Mouse (Mus musculus): ENCODE measurements around the gene Dpyd. TPM values are rescaled to one million over a fixed set of nuclear protein-coding genes. Genes with fewer than 3 reads are reported as not detected.
A peak's percentile ranks its signal among the peaks of the same experiment; 100 is the strongest.

Gene Dpyd
- total RNA-seq, 2 experiments from 2014 or later, result 14.0 to 18.7 TPM

GRCm38 (mm10) chr3:119314693-119315092 is 752.8 kb downstream of the Dpyd start:
- DNase-seq (ENCODE audit: extremely low spot score in 1 of 2, low spot score in 1 of 2), result no peak

GRCm38 (mm10) chr3:119329063-119329462 is 767.1 kb downstream of the Dpyd start:
- DNase-seq (ENCODE audit: extremely low spot score in 1 of 2, low spot score in 1 of 2), result no peak

- peak in 1 of 2 experiments; percentile 46 for DNase-seq (ENCODE audit: extremely low spot score in 1 of 2, low spot score in 1 of 2)
Observed at GRCm38 (mm10) chr3:119333335-119334305, 771.7 kb downstream of the Dpyd start.

GRCm38 (mm10) chr3:119361555-119362385 is 799.8 kb downstream of the Dpyd start:
- peak in 1 of 2 experiments; percentile 8 for DNase-seq (ENCODE audit: extremely low spot score in 1 of 2, low spot score in 1 of 2)

- DNase-seq (ENCODE audit: extremely low spot score in 1 of 2, low spot score in 1 of 2), result no peak
Observed at GRCm38 (mm10) chr3:119362392-119362791, 800.5 kb downstream of the Dpyd start.

- DNase-seq (ENCODE audit: extremely low spot score in 1 of 2, low spot score in 1 of 2), result no peak
Observed at GRCm38 (mm10) chr3:119368931-119369330, 807.0 kb downstream of the Dpyd start.

- DNase-seq (ENCODE audit: extremely low spot score in 1 of 2, low spot score in 1 of 2), result no peak
Observed at GRCm38 (mm10) chr3:119381119-119381518, 819.2 kb downstream of the Dpyd start.

GRCm38 (mm10) chr3:119382395-119382794 is 820.5 kb downstream of the Dpyd start:
- no peak for DNase-seq (ENCODE audit: extremely low spot score in 1 of 2, low spot score in 1 of 2)

GRCm38 (mm10) chr3:119387332-119388105 is 825.6 kb downstream of the Dpyd start:
- DNase-seq (ENCODE audit: extremely low spot score in 1 of 2, low spot score in 1 of 2), result peak in 1 of 2 experiments; percentile 8

- no peak for DNase-seq (ENCODE audit: extremely low spot score in 1 of 2, low spot score in 1 of 2)
Observed at GRCm38 (mm10) chr3:119397205-119397604, 835.3 kb downstream of the Dpyd start.

- DNase-seq (ENCODE audit: extremely low spot score in 1 of 2, low spot score in 1 of 2), result no peak
Observed at GRCm38 (mm10) chr3:119402836-119403728, 841.2 kb downstream of the Dpyd start.

GRCm38 (mm10) chr3:119419087-119419709 is 857.3 kb downstream of the Dpyd start:
- DNase-seq (ENCODE audit: extremely low spot score in 1 of 2, low spot score in 1 of 2), result no peak

- no peak for DNase-seq (ENCODE audit: extremely low spot score in 1 of 2, low spot score in 1 of 2)
Observed at GRCm38 (mm10) chr3:119419745-119420144, 857.8 kb downstream of the Dpyd start.

GRCm38 (mm10) chr3:119431339-119431738 is 869.4 kb downstream of the Dpyd start:
- DNase-seq (ENCODE audit: extremely low spot score in 1 of 2, low spot score in 1 of 2), result no peak

- DNase-seq (ENCODE audit: extremely low spot score in 1 of 2, low spot score in 1 of 2), result no peak
Observed at GRCm38 (mm10) chr3:119431757-119432156, 869.8 kb downstream of the Dpyd start.

GRCm38 (mm10) chr3:119447559-119447958 is 885.6 kb downstream of the Dpyd start:
- DNase-seq (ENCODE audit: extremely low spot score in 1 of 2, low spot score in 1 of 2), result no peak

GRCm38 (mm10) chr3:119464073-119464472 is 902.1 kb downstream of the Dpyd start:
- no peak for DNase-seq (ENCODE audit: extremely low spot score in 1 of 2, low spot score in 1 of 2)

GRCm38 (mm10) chr3:119464479-119464878 is 902.5 kb downstream of the Dpyd start:
- DNase-seq (ENCODE audit: extremely low spot score in 1 of 2, low spot score in 1 of 2), result no peak

GRCm38 (mm10) chr3:119467723-119468122 is 905.8 kb downstream of the Dpyd start:
- no peak for DNase-seq (ENCODE audit: extremely low spot score in 1 of 2, low spot score in 1 of 2)

Measured in layer of hippocampus, postnatal 25 days (tissue).